Mouse (Mus musculus) CH12.LX (cell line): ENCODE measurements around the gene Il17c. TPM values are rescaled to one million over a fixed set of nuclear protein-coding genes. Genes with fewer than 3 reads are reported as not detected.

Experiments
- DNase-seq: peaks from one replicate; pipeline ENCODE4 v3.0.0-alpha.2; 2013; ENCODE audit errors: extremely low read depth
- H3K27ac ChIP-seq: 2 replicates; pipeline ENCODE4 v1.5.1; 2012; ENCODE audit warnings: low read depth, mild to moderate bottlenecking, control low read depth, moderate library complexity; ENCODE audit not compliant: insufficient read depth
- H3K27me3 ChIP-seq: replicated peaks from 2 replicates; pipeline ENCODE3; 2012; ENCODE audit warnings: inconsistent platforms
- H3K36me3 ChIP-seq, 2 experiments: replicated peaks in 1 of 2; 2 replicates each; pipeline versions ENCODE3 to v1.6.1; 2012; ENCODE audit warnings: inconsistent platforms in 1 of 2, low read length in 1 of 2, mild to moderate bottlenecking in 1 of 2, mixed read lengths in 1 of 2, moderate library complexity in 1 of 2; ENCODE audit not compliant: control insufficient read depth in 1 of 2, insufficient read depth in 1 of 2
- H3K4me1 ChIP-seq, 2 experiments: 2 replicates each; pipeline ENCODE4 v1.6.1; 2012; ENCODE audit warnings: inconsistent platforms in 1 of 2, moderate library complexity in 1 of 2; ENCODE audit not compliant: insufficient read depth in 2 of 2, control insufficient read depth in 1 of 2
- H3K4me2 ChIP-seq: 2 replicates; pipeline ENCODE4 v1.6.1; 2012; ENCODE audit warnings: low read depth, mild to moderate bottlenecking, control low read depth; ENCODE audit not compliant: poor library complexity, insufficient read depth, severe bottlenecking
- H3K4me3 ChIP-seq, 3 experiments: fragments of 150-350 bp in 1 of 3; sonication (generic) in 1 of 3; replicated peaks in 1 of 3; 2 replicates each; pipeline versions ENCODE3 to v1.5.1; 2011 to 2012; ENCODE audit warnings: low read depth in 2 of 3, low read length in 2 of 3, mild to moderate bottlenecking in 2 of 3, moderate library complexity in 2 of 3, control low read depth in 1 of 3, improper control_type of control experiment in 1 of 3, inconsistent platforms in 1 of 3, mixed read lengths in 1 of 3; ENCODE audit not compliant: poor library complexity in 1 of 3
- H3K79me2 ChIP-seq: replicated peaks from 2 replicates; pipeline ENCODE4 v1.6.1; 2012; ENCODE audit warnings: mild to moderate bottlenecking, moderate library complexity; ENCODE audit not compliant: control insufficient read depth, poor library complexity, insufficient read depth, severe bottlenecking; ENCODE audit errors: extremely low read depth
- H3K9ac ChIP-seq: 2 replicates; pipeline ENCODE4 v1.6.1; 2012; ENCODE audit warnings: low read depth, mild to moderate bottlenecking, control low read depth, moderate library complexity; ENCODE audit not compliant: insufficient read depth
- H3K9me3 ChIP-seq: replicated peaks from 2 replicates; pipeline ENCODE3; 2012; ENCODE audit warnings: low read length, inconsistent platforms, mixed read lengths
- BHLHE40 ChIP-seq: IDR thresholded peaks from 2 replicates; pipeline ENCODE4 v1.6.1; 2011; ENCODE audit warnings: mild to moderate bottlenecking, low read depth, low read length, improper control_type of control experiment
- CHD1 ChIP-seq: IDR thresholded peaks from 2 replicates; pipeline ENCODE4 v1.6.1; 2012; ENCODE audit warnings: low read depth, low read length, improper control_type of control experiment, inconsistent platforms
- CHD2 ChIP-seq: IDR thresholded peaks from 2 replicates; pipeline ENCODE4 v1.6.1; 2011; ENCODE audit warnings: low read length, improper control_type of control experiment
- CTCF ChIP-seq, 2 experiments: IDR thresholded peaks in 1 of 2; conservative IDR thresholded peaks in 1 of 2; 2 replicates each; pipeline ENCODE4 v1.5.1; 2011 to 2012; ENCODE audit warnings: low read depth in 2 of 2, low read length in 2 of 2, improper control_type of control experiment in 1 of 2, inconsistent platforms in 1 of 2, mild to moderate bottlenecking in 1 of 2, moderate library complexity in 1 of 2
- E2F4 ChIP-seq: IDR thresholded peaks from 2 replicates; pipeline ENCODE4 v1.6.1; 2011; ENCODE audit warnings: low read depth, low read length, improper control_type of control experiment; ENCODE audit not compliant: insufficient replicate concordance
- ELF1 ChIP-seq: IDR thresholded peaks from 2 replicates; pipeline ENCODE4 v1.6.1; 2014; ENCODE audit warnings: low read depth, mild to moderate bottlenecking, inconsistent platforms, low read length, improper control_type of control experiment
- EP300 ChIP-seq: IDR thresholded peaks from 2 replicates; pipeline ENCODE4 v1.6.1; 2011; ENCODE audit warnings: low read length, improper control_type of control experiment
- ETS1 ChIP-seq: conservative IDR thresholded peaks from 2 replicates; pipeline ENCODE4 v1.6.1; 2012; ENCODE audit warnings: low read depth, mild to moderate bottlenecking, inconsistent platforms, low read length, improper control_type of control experiment, moderate library complexity
- GABPA ChIP-seq: IDR thresholded peaks from 2 replicates; pipeline ENCODE4 v1.6.1; 2012; ENCODE audit warnings: low read depth, low read length, improper control_type of control experiment, inconsistent platforms; ENCODE audit not compliant: insufficient replicate concordance
- JUND ChIP-seq: conservative IDR thresholded peaks from 2 replicates; pipeline ENCODE4 v1.6.1; 2011; ENCODE audit warnings: low read depth, low read length, improper control_type of control experiment
- MAFK ChIP-seq: IDR thresholded peaks from 2 replicates; pipeline ENCODE4 v1.6.1; 2011; ENCODE audit warnings: low read length, improper control_type of control experiment; ENCODE audit not compliant: insufficient replicate concordance
- MAX ChIP-seq: IDR thresholded peaks from 2 replicates; pipeline ENCODE4 v1.6.1; 2011; ENCODE audit warnings: low read length, improper control_type of control experiment
- MAZ ChIP-seq: IDR thresholded peaks from 2 replicates; pipeline ENCODE4 v1.6.1; 2012; ENCODE audit warnings: low read depth, mild to moderate bottlenecking, inconsistent platforms, low read length, improper control_type of control experiment, moderate library complexity
- MEF2A ChIP-seq: IDR thresholded peaks from 2 replicates; pipeline ENCODE4 v1.6.1; 2014; ENCODE audit warnings: low read depth, mild to moderate bottlenecking, inconsistent platforms, low read length, improper control_type of control experiment, borderline replicate concordance
- MXI1 ChIP-seq: IDR thresholded peaks from 2 replicates; pipeline ENCODE4 v1.6.1; 2011; ENCODE audit warnings: mild to moderate bottlenecking, low read depth, low read length, improper control_type of control experiment
- MYC ChIP-seq: IDR thresholded peaks from 2 replicates; pipeline ENCODE4 v1.6.1; 2011; ENCODE audit warnings: low read depth, mild to moderate bottlenecking, improper control_type of control experiment, low read length
- NELFE ChIP-seq: IDR thresholded peaks from 2 replicates; pipeline ENCODE4 v1.6.1; 2011; ENCODE audit warnings: low read depth, low read length, improper control_type of control experiment
- NRF1 ChIP-seq: IDR thresholded peaks from 2 replicates; pipeline ENCODE4 v1.6.1; 2014; ENCODE audit warnings: low read depth, mild to moderate bottlenecking, inconsistent platforms, low read length, improper control_type of control experiment, moderate library complexity
- POLR2A ChIP-seq: IDR thresholded peaks from 2 replicates; pipeline ENCODE4 v1.6.1; 2011; ENCODE audit warnings: low read depth, mild to moderate bottlenecking, improper control_type of control experiment, low read length
- POLR2AphosphoS2 ChIP-seq: IDR thresholded peaks from 2 replicates; pipeline ENCODE4 v1.6.1; 2011; ENCODE audit warnings: low read depth, low read length, improper control_type of control experiment
- RAD21 ChIP-seq: IDR thresholded peaks from 2 replicates; pipeline ENCODE4 v1.6.1; 2011; ENCODE audit warnings: low read depth, mild to moderate bottlenecking, low read length, improper control_type of control experiment, moderate library complexity
- SIN3A ChIP-seq: IDR thresholded peaks from 2 replicates; pipeline ENCODE4 v1.6.1; 2012; ENCODE audit warnings: low read length, improper control_type of control experiment, inconsistent platforms
- SMC3 ChIP-seq: IDR thresholded peaks from 2 replicates; pipeline ENCODE4 v1.6.1; 2011; ENCODE audit warnings: low read depth, low read length, improper control_type of control experiment
- TBP ChIP-seq: conservative IDR thresholded peaks from 2 replicates; pipeline ENCODE4 v1.6.1; 2011; ENCODE audit warnings: low read depth, low read length, improper control_type of control experiment
- TCF12 ChIP-seq: IDR thresholded peaks from 2 replicates; pipeline ENCODE4 v1.6.1; 2014; ENCODE audit warnings: low read depth, mild to moderate bottlenecking, inconsistent platforms, low read length, improper control_type of control experiment
- UBTF ChIP-seq: IDR thresholded peaks from 2 replicates; pipeline ENCODE4 v1.6.1; 2012; ENCODE audit warnings: low read depth, mild to moderate bottlenecking, inconsistent platforms, low read length, improper control_type of control experiment, moderate library complexity
- USF1 ChIP-seq: IDR thresholded peaks from 2 replicates; pipeline ENCODE4 v1.6.1; 2014; ENCODE audit warnings: low read depth, mild to moderate bottlenecking, inconsistent platforms, low read length, improper control_type of control experiment
- ZKSCAN1 ChIP-seq: IDR thresholded peaks from 2 replicates; pipeline ENCODE4 v1.6.1; 2012; ENCODE audit warnings: low read depth, inconsistent platforms, low read length, improper control_type of control experiment, borderline replicate concordance
- ZMIZ1 ChIP-seq: IDR thresholded peaks from 2 replicates; pipeline ENCODE4 v1.6.1; 2012; ENCODE audit warnings: low read depth, mild to moderate bottlenecking, inconsistent platforms, low read length, improper control_type of control experiment
- ZNF384 ChIP-seq: IDR thresholded peaks from 2 replicates; pipeline ENCODE4 v1.6.1; 2012; ENCODE audit warnings: low read depth, low read length, improper control_type of control experiment, inconsistent platforms
- dilution Hi-C: fragments of 300-500 bp; cut with MboI; formaldehyde crosslinking; loops from 2 replicates; pipeline ENCODE4 v1.14.3; 2020; ENCODE audit warnings: low sequenced_read_pairs; ENCODE audit not compliant: extremely low pct_unique_long_range_greater_than_20kb, extremely low pct_ligation_motif_present
- in situ Hi-C: fragments of 300-500 bp; cut with MboI; formaldehyde crosslinking; loops from 3 replicates; pipeline ENCODE4 v1.14.3; 2019; ENCODE audit warnings: low sequenced_read_pairs, low pct_ligation_motif_present, low pct_unique_long_range_greater_than_20kb, mixed read lengths
- polyA plus RNA-seq: library from polyadenylated mRNA; unstranded; fragments of >175 nt; gene quantifications from 2 replicates; pipeline ENCODE4 v1.2.1, GENCODE M21; 2012; ENCODE audit warnings: low read depth; ENCODE audit not compliant: insufficient read length
- total RNA-seq, 2 experiments: library from RNA; depleted of rRNA; stranded (reverse); fragments of 300-350 nt in 1 of 2; fragments of >200 nt in 1 of 2; gene quantifications; 2 replicates each; pipeline ENCODE4 v1.2.3; 2012 to 2014

The Il17c gene
- total and polyA plus RNA-seq, 3 experiments = 0.33 TPM; not detected in 2

- TF ChIP-seq ETS1 (no peak), NELFE (no peak), CTCF (conservative IDR thresholded peaks at IDR 0.05 in 1 of 2, IDR thresholded peaks at IDR 0.05 in 1 of 2; ENCODE audit: low read depth in 2 of 2, low read length in 2 of 2) (peak in 1 of 2 experiments; percentile 35; a peak in 1 of 4 replicates), USF1 (no peak), SMC3 (peak; percentile 35), MAX (no peak), NRF1 (0 out of 2 replicates have a peak, but pooled peaks have one; percentile 8), JUND (no peak), RAD21 (peak; percentile 26), CHD1 (no peak), E2F4 (no peak)
- no peaks in the 10 kb centered on the region for H3K79me2 ChIP-seq
- no peak overlapping the region for H3K9ac ChIP-seq
- no peak overlapping the region for H3K27ac ChIP-seq
- no peak for DNase-seq
- H3K27me3 ChIP-seq = no peaks in the 10 kb centered on the region
- no peaks in the 10 kb centered on the region for H3K9me3 ChIP-seq
- in situ Hi-C loops (loop anchor here (25.0 kb wide), 1 partner anchor 858 kb away; the partner anchor contains the start of genes Fbxo31 and Map1lc3b), dilution Hi-C loops (no loop called here)
- H3K4me3 ChIP-seq = no peak overlapping the region
- H3K36me3 ChIP-seq = peaks cover 0 to 14% of the 10 kb centered on the region in 2 experiments
- H3K4me1 ChIP-seq = peaks cover 4 to 30% of the 10 kb centered on the region in 2 experiments; a peak in 3 of 4 replicates
- H3K4me2 ChIP-seq = 0 out of 2 replicates have a peak overlapping the region, but pooled peaks have one; percentile 69
Measured at GRCm38 (mm10) chr8:122445203-122445602, 23.4 kb downstream of the Il17c start.

- H3K4me3 ChIP-seq = no peak overlapping the region
- no peak overlapping the region for H3K9ac ChIP-seq
- in situ Hi-C loops (no loop called here), dilution Hi-C loops (no loop called here)
- peaks cover 4% of the 10 kb centered on the region for H3K27me3 ChIP-seq
- no peaks in the 10 kb centered on the region for H3K9me3 ChIP-seq
- DNase-seq = no peak
- 0 out of 2 replicates have a peak, but pooled peaks have one; percentile 39 for TF ChIP-seq SIN3A
- TF ChIP-seq BHLHE40 = no peak
- TF ChIP-seq CHD2 = no peak
- TF ChIP-seq RAD21 = no peak
- TF ChIP-seq MXI1 = no peak
- TF ChIP-seq ELF1 = no peak
- TF ChIP-seq GABPA = no peak
- no peak for TF ChIP-seq POLR2AphosphoS2
- TF ChIP-seq MAX = 0 out of 2 replicates have a peak, but pooled peaks have one; percentile 29
- peak; percentile 59 for TF ChIP-seq EP300
- TF ChIP-seq TBP = no peak
- no peak for TF ChIP-seq E2F4
- no peak for TF ChIP-seq ZKSCAN1
- no peak for TF ChIP-seq NRF1
- no peak for TF ChIP-seq SMC3
- TF ChIP-seq POLR2A = no peak
- no peak for TF ChIP-seq CHD1
- TF ChIP-seq MYC = 0 out of 2 replicates have a peak, but pooled peaks have one; percentile 25
- TF ChIP-seq MEF2A = peak; percentile 93
- TF ChIP-seq MAFK = no peak
- peak; percentile 39; the same call in 1 of the 2 replicates for TF ChIP-seq ETS1
- no peak for TF ChIP-seq UBTF
- no peak for TF ChIP-seq MAZ
- TF ChIP-seq TCF12 = no peak
- no peak for TF ChIP-seq ZNF384
- no peak for TF ChIP-seq ZMIZ1
- no peaks in the 10 kb centered on the region for H3K79me2 ChIP-seq
- H3K4me2 ChIP-seq = no peak overlapping the region
- H3K27ac ChIP-seq = no peak overlapping the region
- H3K36me3 ChIP-seq = no peaks in the 10 kb centered on the region
- H3K4me1 ChIP-seq = peaks cover 0 to 11% of the 10 kb centered on the region in 2 experiments; a peak in 2 of 4 replicates
Measured at GRCm38 (mm10) chr8:122451161-122451703, 29.4 kb downstream of the Il17c start.
